Mouse (Mus musculus) midbrain, embryonic 12.5 days (tissue): ENCODE measurements around the gene Ep400. TPM values are rescaled to one million over a fixed set of nuclear protein-coding genes. Genes with fewer than 3 reads are reported as not detected.
A peak's percentile ranks its signal among the peaks of the same experiment; 100 is the strongest.
"Not testable (repeated sequence)": the region's sequence is repeated elsewhere in the genome, so short reads cannot be mapped to it uniquely, and the experiment has no call there.

Experiments
- ATAC-seq: fragments of 200-750 bp; cut with Nextera tagmentation; 2 replicates; pipeline ENCODE4 v1.8.0; 2017; ENCODE audit warnings: low read depth, moderate TSS enrichment, moderate library complexity; ENCODE audit not compliant: low FRiP score
- H3K27ac ChIP-seq: fragments of 300-500 bp; sonication (generic); replicated peaks from 2 replicates; pipeline ENCODE4 v1.5.1; 2016; ENCODE audit warnings: mild to moderate bottlenecking
- H3K27me3 ChIP-seq: fragments of 300-500 bp; sonication (generic); 2 replicates; pipeline ENCODE4 v1.6.1; 2016; ENCODE audit warnings: mild to moderate bottlenecking
- H3K36me3 ChIP-seq: fragments of 300-500 bp; sonication (generic); 2 replicates; pipeline ENCODE4 v1.6.1; 2016
- H3K4me1 ChIP-seq: fragments of 300-500 bp; sonication (generic); 2 replicates; pipeline ENCODE4 v1.6.1; 2016
- H3K4me2 ChIP-seq: fragments of 300-500 bp; sonication (generic); replicated peaks from 2 replicates; pipeline ENCODE4 v1.6.1; 2016; ENCODE audit warnings: mild to moderate bottlenecking, moderate library complexity
- H3K4me3 ChIP-seq: fragments of 300-500 bp; sonication (generic); 2 replicates; pipeline ENCODE4 v1.5.1; 2016; ENCODE audit warnings: mild to moderate bottlenecking
- H3K9ac ChIP-seq: fragments of 300-500 bp; sonication (generic); replicated peaks from 2 replicates; pipeline ENCODE4 v1.6.1; 2016; ENCODE audit warnings: mild to moderate bottlenecking, moderate library complexity
- H3K9me3 ChIP-seq: fragments of 300-500 bp; sonication (generic); 2 replicates; pipeline ENCODE4 v1.6.1; 2016; ENCODE audit warnings: mild to moderate bottlenecking
- WGBS: fragments of 180-500 bp; shearing (Covaris S2); methylation state at CpG from one replicate; pipeline ENCODE4 v1.1.7; 2016; 5-methylcytosine and 5-hydroxymethylcytosine counted together
- polyA plus RNA-seq: library from polyadenylated mRNA; unstranded; fragments of >200 nt; fragmentation: Nextera tagmentation; extraction: Ambion mirVana; gene quantifications from 2 replicates; pipeline ENCODE4 v1.2.1, GENCODE M21; 2016

Ep400 gene
- polyA plus RNA-seq, 1 experiment from 2014 or later, result 61.7 TPM

DNA sequence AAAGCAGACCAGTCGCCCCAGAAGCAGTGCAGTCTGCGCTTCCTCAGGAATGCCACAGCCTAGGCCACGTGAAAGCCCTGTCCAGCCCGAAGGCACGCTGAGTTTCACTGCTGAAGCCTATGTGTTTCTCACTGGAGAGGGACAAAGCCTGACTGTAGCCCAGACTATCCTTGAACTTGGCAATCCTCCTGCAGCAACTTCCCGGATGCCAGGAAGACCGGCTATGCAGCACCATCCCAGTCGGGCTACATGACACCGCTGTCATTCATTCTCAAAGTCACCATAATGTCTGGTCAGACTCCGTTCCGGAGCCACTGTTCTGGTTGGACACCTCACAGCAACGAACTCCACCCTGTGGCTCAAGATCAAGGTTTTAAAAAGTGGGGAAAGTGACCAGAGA, 7.7 kb upstream of the Ep400 start:
- peaks cover 15% of the 10 kb centered on the region for H3K4me1 ChIP-seq
- H3K27ac ChIP-seq, result no peak overlapping the region
- H3K27me3 ChIP-seq, result no peaks in the 10 kb centered on the region
- H3K4me3 ChIP-seq, result no peak overlapping the region
- no peaks in the 10 kb centered on the region for H3K9me3 ChIP-seq
- H3K4me2 ChIP-seq, result no peak overlapping the region
- WGBS, result 92% methylated on average over 12 of the region's 12 CpGs
- ATAC-seq, result no peak
- H3K9ac ChIP-seq, result no peak overlapping the region
- peaks cover 50% of the 10 kb centered on the region for H3K36me3 ChIP-seq

DNA sequence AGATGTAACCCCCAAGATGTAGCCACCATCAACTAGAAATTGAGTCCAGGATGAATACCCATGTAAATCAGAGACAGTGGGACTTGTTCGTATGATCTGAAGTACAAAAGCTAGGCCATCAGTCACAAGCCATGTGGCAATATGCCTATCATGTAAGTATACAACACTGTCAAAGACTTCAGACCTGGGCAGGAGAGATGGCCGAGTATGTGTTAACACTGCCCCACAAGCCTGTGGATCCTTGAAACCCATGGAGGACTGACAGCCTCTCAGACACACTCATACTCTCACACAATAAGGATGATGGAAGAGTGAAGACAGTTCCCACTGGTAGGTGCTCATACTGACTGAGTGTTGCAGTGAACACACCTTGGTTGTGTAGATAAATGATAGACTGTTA, 5.6 kb upstream of the Ep400 start:
- H3K36me3 ChIP-seq, result peaks cover 50% of the 10 kb centered on the region

DNA sequence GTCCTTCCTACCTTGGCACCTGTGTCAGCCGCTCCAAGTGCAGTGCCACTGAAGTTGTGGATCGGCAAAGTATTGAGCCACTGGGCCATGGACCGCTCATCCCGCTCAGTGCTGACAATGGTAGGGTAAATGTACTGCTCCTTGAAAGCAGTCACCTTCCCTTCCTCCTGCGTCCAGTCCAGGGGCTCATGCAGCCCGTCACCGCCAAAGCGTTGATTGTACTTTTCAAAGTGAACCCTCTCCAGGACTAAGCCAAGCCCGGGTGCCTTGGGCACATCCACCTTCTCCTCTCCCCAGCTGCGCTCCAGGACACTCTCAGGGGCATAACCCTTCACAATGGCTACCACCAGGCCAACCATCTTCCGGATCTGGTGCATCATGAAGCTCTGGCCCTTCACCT, 4.0 kb upstream of the Ep400 start:
- no peaks in the 10 kb centered on the region for H3K27me3 ChIP-seq
- no peak overlapping the region for H3K27ac ChIP-seq
- no peak overlapping the region for H3K4me2 ChIP-seq
- H3K4me3 ChIP-seq, result no peak overlapping the region
- WGBS, result 96% methylated on average over 11 of the region's 11 CpGs
- peaks cover 50% of the 10 kb centered on the region for H3K36me3 ChIP-seq
- ATAC-seq, result no peak
- no peak overlapping the region for H3K9ac ChIP-seq
- H3K4me1 ChIP-seq, result peaks cover 10% of the 10 kb centered on the region
- H3K9me3 ChIP-seq, result no peaks in the 10 kb centered on the region

More for the DNA sequence above, 5.6 kb upstream of the Ep400 start:
- H3K27me3 ChIP-seq, result no peaks in the 10 kb centered on the region
- no peak overlapping the region for H3K9ac ChIP-seq
- 89% methylated on average over 2 of the region's 2 CpGs for WGBS
- no peaks in the 10 kb centered on the region for H3K9me3 ChIP-seq
- H3K27ac ChIP-seq, result no peak overlapping the region
- peaks cover 19% of the 10 kb centered on the region for H3K4me1 ChIP-seq
- H3K4me2 ChIP-seq, result no peak overlapping the region
- ATAC-seq, result no peak
- H3K4me3 ChIP-seq, result no peak overlapping the region

DNA sequence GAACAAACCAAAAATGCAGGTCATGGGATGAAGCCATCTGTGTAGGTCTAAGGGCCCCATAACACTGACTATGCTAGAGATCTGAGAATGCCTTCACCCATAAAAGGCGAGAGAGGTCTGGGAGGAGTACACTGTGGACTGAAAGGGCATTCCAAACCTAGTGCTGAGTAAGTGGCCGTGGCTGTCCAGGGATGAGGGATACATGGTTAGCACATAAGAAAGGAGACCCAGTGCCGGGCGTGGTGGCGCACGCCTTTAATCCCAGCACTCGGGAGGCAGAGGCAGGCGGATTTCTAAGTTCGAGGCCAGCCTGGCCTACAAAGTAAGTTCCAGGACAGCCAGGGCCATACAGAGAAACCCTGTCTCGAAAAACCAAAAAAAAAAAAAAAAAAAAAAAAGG, 2.4 kb upstream of the Ep400 start:
- not testable (repeated sequence) for H3K27ac ChIP-seq, H3K9ac ChIP-seq, H3K9me3 ChIP-seq, H3K27me3 ChIP-seq, ATAC-seq, H3K4me2 ChIP-seq, H3K4me3 ChIP-seq
- Histone ChIP-seq H3K36me3 (peaks cover 43% of the 10 kb centered on the region), H3K4me1 (peaks cover 21% of the 10 kb centered on the region)
- WGBS, result 90% methylated on average over 10 of the region's 10 CpGs

DNA sequence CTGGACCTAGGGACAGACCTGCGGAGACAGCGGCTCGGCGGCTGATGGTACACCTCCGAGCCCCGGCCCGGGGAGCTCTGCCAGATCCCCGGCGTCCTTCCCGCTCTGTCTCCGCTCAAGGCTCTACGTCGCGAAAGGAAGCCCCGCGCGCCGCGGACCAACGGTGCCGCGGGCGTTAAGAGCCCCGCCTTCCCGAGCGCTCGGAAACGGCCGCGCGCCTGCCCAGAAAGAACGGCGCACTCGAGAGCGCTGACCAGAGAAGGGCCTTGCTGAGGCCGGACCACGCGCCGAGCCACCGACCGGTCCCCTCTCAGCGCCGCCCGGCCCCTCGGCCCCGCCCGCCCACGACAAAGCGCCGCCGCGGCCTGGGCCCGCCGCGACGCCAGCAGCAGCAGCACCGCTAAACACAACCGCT, 479 bp downstream of the Ep400 start:
- Histone ChIP-seq H3K36me3 (peaks cover 18% of the 10 kb centered on the region), H3K9me3 (no peaks in the 10 kb centered on the region), H3K27me3 (no peaks in the 10 kb centered on the region), H3K27ac (peak overlapping the region; percentile 96), H3K9ac (peak overlapping the region; percentile 92), H3K4me1 (peaks cover 21% of the 10 kb centered on the region), H3K4me3 (peak overlapping the region; percentile 88), H3K4me2 (peak overlapping the region; percentile 84)
- no peak for ATAC-seq
- 0% methylated on average over 30 of the region's 58 CpGs for WGBS

DNA sequence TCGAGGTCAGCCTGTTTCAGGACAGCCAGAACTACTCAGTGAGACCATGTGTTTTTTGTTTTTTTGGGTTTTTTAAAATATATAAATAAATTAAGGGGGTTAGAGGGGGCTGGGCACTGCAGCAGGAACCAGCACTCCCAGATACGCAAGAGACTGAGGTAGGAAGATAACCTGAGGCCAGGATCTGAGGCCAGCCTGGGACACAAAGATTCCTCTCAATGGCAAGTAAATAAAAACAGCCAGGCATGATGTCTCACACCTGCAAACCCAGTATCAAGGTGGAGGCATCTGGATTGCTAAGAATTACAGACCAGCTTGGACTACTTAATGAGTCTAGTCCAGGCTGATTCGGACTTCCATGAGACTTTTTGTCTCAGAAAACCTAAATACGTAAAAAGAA, 1.2 kb downstream of the Ep400 start:
- H3K36me3 ChIP-seq, result peaks cover 10% of the 10 kb centered on the region
- 66% methylated on average over 4 of the region's 4 CpGs for WGBS
- peak overlapping the region; percentile 92 for H3K9ac ChIP-seq
- no peaks in the 10 kb centered on the region for H3K9me3 ChIP-seq
- peaks cover 21% of the 10 kb centered on the region for H3K4me1 ChIP-seq
- no peaks in the 10 kb centered on the region for H3K27me3 ChIP-seq
- H3K4me2 ChIP-seq, result peak overlapping the region; percentile 84
- peak overlapping the region; percentile 96; the same call in 1 of the 2 replicates for H3K27ac ChIP-seq
- H3K4me3 ChIP-seq, result peak overlapping the region; percentile 88
- no peak for ATAC-seq

DNA sequence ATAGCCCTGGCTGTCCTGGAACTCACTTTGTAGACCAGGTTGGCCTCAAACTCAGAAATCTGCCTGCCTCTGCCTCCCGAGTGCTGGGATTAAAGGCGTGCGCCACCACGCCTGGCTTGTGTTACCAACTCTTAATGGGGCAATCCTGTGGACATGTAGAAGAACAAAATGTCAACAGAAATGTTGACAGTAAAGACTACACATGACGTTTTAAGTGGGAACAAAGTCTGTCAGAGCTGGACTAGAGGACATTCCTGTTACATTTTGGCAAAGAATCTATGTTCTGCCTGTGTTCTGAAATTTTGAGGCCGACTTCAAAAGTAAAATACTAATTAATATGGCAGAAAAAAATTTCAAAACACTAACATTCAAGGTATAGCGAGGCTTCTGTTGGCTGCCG, 6.6 kb downstream of the Ep400 start:
- ATAC-seq, result no peak
- no peaks in the 10 kb centered on the region for H3K9me3 ChIP-seq
- no peaks in the 10 kb centered on the region for H3K27me3 ChIP-seq
- H3K4me2 ChIP-seq, result no peak overlapping the region
- H3K36me3 ChIP-seq, result 0 out of 2 replicates have a peak, but pooled peaks cover 3% of the 10 kb centered on the region
- H3K4me1 ChIP-seq, result peaks cover 9% of the 10 kb centered on the region
- no peak overlapping the region for H3K27ac ChIP-seq
- H3K9ac ChIP-seq, result no peak overlapping the region
- 95% methylated on average over 8 of the region's 8 CpGs for WGBS
- H3K4me3 ChIP-seq, result no peak overlapping the region

DNA sequence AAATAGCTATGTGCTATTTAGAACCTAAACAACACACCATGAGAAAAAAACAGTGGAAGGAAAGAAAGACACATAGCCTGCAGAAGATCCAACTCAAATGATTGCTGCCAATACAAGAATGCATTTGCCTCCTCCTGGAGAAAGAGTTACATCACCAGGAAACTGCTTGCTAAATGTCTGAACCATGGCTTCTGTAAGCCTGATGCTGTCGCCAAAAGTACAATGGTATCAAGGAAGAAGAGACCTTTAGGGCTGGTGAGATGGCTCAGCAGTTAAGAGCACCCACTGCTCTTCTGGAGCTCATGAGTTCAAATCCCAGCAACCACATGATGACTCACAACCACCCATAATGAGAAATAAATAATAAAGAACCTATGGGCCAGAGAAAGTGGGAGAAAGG, 25.5 kb downstream of the Ep400 start:
- H3K9me3 ChIP-seq, result no peaks in the 10 kb centered on the region
- no peaks in the 10 kb centered on the region for H3K4me1 ChIP-seq
- no peak overlapping the region for H3K27ac ChIP-seq
- H3K4me2 ChIP-seq, result no peak overlapping the region
- WGBS, result 94% methylated on average over 1 of the region's 1 CpGs
- ATAC-seq, result no peak
- H3K9ac ChIP-seq, result no peak overlapping the region
- no peak overlapping the region for H3K4me3 ChIP-seq
- H3K36me3 ChIP-seq, result 0 out of 2 replicates have a peak, but pooled peaks cover 1% of the 10 kb centered on the region
- no peaks in the 10 kb centered on the region for H3K27me3 ChIP-seq

DNA sequence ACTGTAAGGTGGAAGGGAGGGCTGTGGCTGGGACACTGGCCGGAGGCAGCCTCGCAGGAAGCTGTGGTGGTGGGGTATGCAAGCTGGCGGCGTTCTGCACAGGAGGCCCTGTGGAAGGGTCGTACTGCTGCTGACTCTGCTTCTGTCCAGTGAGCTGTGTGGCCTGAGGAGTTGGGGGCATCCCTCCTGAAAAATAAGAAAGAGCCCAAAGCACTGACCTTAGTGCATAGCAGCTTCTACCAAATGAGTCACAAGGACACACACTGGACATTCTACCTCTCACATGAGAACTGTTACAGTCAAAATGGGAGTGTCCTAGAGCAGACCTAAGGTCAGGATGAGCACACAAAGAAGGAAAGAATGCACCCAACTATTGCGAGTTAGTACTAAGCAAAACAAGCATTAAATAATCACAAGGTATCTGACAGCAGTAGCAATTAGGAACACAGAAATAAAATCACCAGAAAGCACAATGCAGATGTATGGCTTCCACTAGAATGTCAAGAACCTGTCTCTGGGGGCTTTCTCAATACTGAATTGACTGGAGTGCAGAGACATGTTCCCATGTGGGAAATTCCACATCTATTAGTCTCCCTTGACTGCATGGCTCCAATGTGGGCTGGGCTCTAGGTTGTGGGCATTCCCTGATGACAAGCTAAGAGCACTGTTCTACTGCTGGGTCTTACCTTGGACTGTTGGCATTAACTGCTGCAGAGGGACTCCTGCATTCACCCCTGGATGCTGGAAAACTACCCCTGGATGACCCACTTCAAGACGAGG, 30.8 kb downstream of the Ep400 start:
- no peaks in the 10 kb centered on the region for H3K4me1 ChIP-seq
- H3K27ac ChIP-seq, result no peak overlapping the region
- H3K4me2 ChIP-seq, result no peak overlapping the region
- no peaks in the 10 kb centered on the region for H3K9me3 ChIP-seq
- no peak overlapping the region for H3K9ac ChIP-seq
- ATAC-seq, result no peak
- peaks cover 50% of the 10 kb centered on the region for H3K36me3 ChIP-seq
- 97% methylated on average over 7 of the region's 7 CpGs for WGBS
- H3K27me3 ChIP-seq, result no peaks in the 10 kb centered on the region
- H3K4me3 ChIP-seq, result no peak overlapping the region

DNA sequence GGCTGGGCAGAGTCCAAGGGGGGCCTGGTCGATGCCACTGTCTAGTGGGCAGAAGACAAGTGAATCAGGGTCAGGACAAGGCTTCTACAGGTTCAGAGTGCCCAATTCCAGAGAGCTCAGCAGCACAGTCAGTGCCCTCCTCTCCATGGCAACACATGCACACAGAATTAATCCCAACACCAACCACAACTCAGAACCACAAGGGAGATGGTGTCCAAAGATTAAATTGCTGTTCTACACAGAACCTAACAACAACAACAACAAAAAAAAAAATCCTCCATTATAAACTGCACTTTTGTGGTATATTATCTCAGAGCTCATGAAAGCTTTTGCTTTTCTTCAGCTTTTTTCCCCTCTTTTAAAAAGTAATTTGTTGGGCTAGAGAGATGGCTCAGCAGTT, 34.9 kb downstream of the Ep400 start:
- no peak overlapping the region for H3K4me3 ChIP-seq
- H3K9ac ChIP-seq, result no peak overlapping the region
- no peak for ATAC-seq
- H3K27ac ChIP-seq, result no peak overlapping the region
- no peaks in the 10 kb centered on the region for H3K4me1 ChIP-seq
- no peak overlapping the region for H3K4me2 ChIP-seq
- peaks cover 83% of the 10 kb centered on the region for H3K36me3 ChIP-seq
- no peaks in the 10 kb centered on the region for H3K9me3 ChIP-seq
- WGBS, result 92% methylated on average over 1 of the region's 1 CpGs
- no peaks in the 10 kb centered on the region for H3K27me3 ChIP-seq

DNA sequence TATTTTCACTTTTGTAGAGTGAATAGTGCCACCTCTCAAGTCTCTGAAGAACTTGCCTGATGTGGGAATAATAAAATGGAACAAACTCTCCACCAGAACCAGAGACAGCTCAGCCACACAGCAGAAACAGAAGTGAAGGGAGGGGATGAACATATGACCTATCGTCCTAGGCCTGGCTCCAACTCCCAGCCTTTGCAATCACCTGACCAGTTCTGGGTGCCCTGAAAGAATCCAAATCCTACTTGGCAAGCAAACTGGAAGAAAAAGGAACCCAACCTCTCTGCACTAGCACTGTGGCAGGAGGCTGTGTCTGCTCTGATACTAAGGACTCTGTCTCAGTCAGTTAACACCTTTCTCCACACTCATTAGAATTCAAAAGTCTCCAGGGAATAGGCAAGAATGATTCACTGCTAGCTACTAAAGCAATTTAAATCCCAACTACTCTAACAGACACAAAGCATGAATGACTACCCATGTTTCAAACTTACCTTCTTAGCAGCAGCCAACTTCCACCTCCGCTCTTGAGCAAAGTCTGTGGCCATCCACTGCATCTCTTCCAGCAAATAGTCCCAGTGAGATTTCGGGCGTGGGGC, 37.2 kb downstream of the Ep400 start:
- peaks cover 82% of the 10 kb centered on the region for H3K36me3 ChIP-seq
- H3K9me3 ChIP-seq, result no peaks in the 10 kb centered on the region
- H3K9ac ChIP-seq, result no peak overlapping the region
- H3K27me3 ChIP-seq, result no peaks in the 10 kb centered on the region
- H3K4me1 ChIP-seq, result no peaks in the 10 kb centered on the region
- 93% methylated on average over 4 of the region's 4 CpGs for WGBS
- no peak for ATAC-seq
- H3K4me2 ChIP-seq, result no peak overlapping the region
- no peak overlapping the region for H3K4me3 ChIP-seq
- no peak overlapping the region for H3K27ac ChIP-seq

DNA sequence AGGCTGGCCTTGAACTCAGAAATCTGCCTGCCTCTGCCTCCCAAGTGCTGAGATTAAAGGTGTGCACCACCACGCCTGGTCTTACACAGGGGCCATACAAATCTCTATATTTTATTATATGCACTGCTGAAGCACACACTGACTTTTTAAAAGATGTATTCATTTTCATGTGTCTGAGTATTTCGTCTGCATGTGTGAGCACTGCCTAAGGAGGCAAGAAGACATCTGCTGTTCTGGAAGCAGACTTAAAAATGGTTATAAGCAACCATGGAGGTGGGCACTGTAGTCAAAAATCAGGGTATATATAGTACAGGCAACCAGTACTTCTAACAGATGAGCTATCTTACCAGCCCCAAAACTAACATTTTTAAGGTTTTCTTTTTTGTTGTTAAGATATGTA, 39.3 kb downstream of the Ep400 start:
- no peak for ATAC-seq
- 93% methylated on average over 2 of the region's 2 CpGs for WGBS

More for the DNA sequence above, 39.3 kb downstream of the Ep400 start:
- Histone ChIP-seq H3K9me3 (no peaks in the 10 kb centered on the region), H3K27ac (no peak overlapping the region), H3K27me3 (no peaks in the 10 kb centered on the region), H3K9ac (no peak overlapping the region), H3K4me3 (no peak overlapping the region), H3K4me1 (no peaks in the 10 kb centered on the region), H3K36me3 (peaks cover 76% of the 10 kb centered on the region), H3K4me2 (no peak overlapping the region)
